Mouse (Mus musculus) fibroblast of lung, adult 2 months (primary cell): ENCODE data around the gene Syne1.

ENCODE experiments used
- DNase-seq: peaks from one replicate; pipeline ENCODE4 v3.0.0-alpha.2; 2011; ENCODE audit warnings: low read depth

Gene Syne1

DNA sequence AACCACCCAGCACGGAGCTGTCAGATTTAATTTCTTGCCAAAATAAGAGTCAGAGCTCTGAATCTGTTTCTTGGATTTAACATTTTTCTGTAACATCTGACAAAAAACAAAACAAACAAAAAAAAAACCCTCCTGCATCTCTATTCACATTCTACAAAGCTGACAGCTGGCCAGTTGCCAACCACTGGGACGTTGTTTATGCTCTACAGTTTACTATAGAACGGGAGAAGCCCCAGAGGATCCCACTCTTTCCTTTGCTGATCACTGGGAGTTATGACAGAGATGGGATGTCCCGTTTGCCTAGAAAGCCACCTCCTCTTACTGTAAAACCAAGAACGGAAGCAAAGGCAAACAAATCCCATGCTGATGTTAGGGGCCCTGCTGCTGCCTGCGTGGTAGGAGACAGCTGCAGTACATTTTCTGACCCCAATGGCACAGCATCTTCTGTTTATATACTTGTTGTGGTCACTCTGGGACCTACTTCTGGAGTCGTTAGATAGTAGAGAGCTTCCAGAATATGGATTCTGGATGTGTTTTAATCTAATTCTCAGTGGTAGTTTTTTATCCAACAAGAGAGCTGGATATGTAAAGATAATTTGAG lies 255.9 kb downstream of the Syne1 start:
- no peak for DNase-seq

- DNase-seq: no peak
Observed at GRCm38 (mm10) chr10:5289575-5289909, 261.7 kb downstream of the Syne1 start.

- peak; percentile 79 for DNase-seq
Observed at GRCm38 (mm10) chr10:5288716-5289574, 262.3 kb downstream of the Syne1 start.

DNA sequence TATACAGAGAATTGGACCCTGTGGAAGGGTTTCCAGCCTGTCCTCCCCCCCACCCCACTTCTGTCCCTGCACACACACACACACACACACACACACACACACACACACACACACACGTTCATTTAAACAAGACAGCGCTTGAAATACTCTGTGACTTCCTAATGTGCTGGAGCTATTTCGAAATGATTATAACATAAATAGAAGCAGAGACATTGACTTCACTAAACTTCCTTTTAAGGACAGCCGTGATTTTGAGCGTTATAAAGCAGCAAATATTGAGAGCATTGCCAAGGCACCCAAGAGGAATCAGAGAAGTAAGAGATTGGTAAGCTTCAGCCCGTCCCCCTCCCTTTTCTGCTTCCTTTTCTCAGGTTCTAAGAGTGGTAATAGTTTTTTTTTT lies 263.0 kb downstream of the Syne1 start:
- DNase-seq: peak; percentile 40

GRCm38 (mm10) chr10:5275769-5276168 lies 275.5 kb downstream of the Syne1 start:
- DNase-seq: no peak

- peak; percentile 46 for DNase-seq
Observed at GRCm38 (mm10) chr10:5270641-5271040, 280.6 kb downstream of the Syne1 start.

DNA sequence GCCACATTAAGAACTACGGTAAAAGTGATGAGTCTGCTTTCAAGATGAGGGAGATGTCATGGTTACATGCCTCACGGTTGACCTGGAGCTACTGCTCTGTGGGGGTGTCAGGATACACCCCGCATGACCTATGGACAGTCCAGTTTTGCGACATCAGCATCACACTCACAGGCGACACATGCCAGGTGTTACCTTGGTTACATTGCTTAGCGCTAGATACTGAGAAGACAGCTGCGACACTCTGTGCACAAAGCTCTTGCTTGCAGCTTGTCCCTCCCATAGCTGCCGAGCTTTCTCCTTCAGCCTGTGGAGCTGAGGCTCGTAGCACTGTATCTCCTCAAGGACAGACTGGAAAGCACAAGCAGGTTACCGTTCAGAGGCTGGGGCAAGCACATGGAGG lies 286.9 kb downstream of the Syne1 start:
- no peak for DNase-seq

GRCm38 (mm10) chr10:5262636-5263035 lies 288.6 kb downstream of the Syne1 start:
- no peak for DNase-seq

DNA sequence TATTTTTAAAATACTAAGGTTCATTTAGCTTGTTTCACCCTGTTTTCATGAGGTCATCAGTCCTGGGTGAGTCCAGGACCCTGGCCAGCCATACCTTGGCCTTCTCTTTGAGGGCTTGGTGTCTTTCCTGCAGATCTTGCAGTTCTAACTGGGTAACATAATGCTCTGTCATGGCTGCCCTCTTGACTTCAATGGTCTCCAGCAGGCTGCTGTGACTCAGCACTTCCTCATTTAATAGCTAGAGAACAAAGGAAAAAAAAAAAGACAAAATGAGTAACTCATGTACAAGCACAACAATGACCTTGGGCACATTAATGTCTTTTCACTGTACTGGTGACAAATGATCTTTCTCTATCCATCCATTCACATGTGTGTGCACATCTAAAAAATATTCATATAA lies 294.6 kb downstream of the Syne1 start:
- no peak for DNase-seq

- no peak for DNase-seq
Observed at GRCm38 (mm10) chr10:5253752-5254151, 297.5 kb downstream of the Syne1 start.

GRCm38 (mm10) chr10:5250702-5251101 lies 300.6 kb downstream of the Syne1 start:
- no peak for DNase-seq

GRCm38 (mm10) chr10:5239680-5240079 lies 311.6 kb downstream of the Syne1 start:
- no peak for DNase-seq

GRCm38 (mm10) chr10:5236926-5237325 lies 314.4 kb downstream of the Syne1 start:
- DNase-seq: no peak

DNA sequence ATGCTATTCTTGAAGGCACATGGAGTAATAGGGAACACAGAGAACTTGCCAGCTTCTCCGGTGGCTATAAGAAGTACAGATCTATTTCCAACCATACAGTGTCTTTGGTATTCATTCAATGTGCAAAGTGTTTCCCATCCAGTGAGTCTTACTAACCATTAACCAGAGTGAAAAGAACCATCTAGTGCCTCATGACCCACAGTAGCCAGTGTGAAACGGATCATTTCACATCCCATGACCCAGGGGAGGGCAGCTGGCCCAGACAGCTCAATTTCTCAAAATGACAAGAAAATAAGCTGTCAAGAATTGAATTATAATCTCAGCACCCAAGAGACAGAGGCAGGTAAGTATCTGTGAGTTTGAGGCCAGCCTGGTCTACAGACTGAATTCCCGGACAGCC lies 315.1 kb downstream of the Syne1 start:
- DNase-seq: no peak

DNA sequence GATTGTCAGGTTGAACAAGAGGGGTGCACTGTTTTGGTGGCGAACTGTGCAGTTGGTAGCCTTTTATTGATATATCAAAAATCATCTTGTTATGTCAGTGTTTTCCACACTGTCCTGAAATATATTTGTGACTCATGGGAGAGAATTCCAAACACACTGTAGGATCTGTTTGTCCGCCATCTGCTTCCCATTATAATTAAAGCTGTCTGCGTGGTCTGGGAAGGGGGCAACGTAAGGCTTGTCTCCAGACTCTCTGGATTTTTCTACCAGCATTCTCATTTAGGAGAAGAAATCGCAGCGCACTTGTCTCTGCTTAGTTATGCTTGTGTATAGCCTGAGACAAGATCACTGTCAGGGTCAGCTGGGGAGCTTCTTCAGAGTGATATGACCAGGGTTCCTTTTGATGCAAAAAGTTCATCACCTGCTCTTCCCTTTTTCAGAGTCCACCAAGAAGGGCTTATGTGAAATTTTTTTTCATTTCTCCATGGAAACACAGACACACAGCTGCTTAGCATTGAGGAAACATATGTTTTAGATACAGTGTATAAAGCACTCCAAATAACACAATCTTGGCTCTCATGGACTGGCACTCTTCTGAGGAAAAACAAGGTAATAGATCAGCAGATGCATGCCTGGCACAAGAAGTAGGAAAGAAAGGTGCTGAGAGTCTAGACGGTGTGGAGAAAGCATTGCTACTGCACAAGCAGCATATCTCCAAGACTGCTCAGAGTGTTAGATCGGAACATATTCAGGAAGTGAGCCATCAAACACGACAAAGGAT lies 316.4 kb downstream of the Syne1 start:
- peak; percentile 15 for DNase-seq

- no peak for DNase-seq
Observed at GRCm38 (mm10) chr10:5229129-5229528, 322.2 kb downstream of the Syne1 start.

- no peak for DNase-seq
Observed at GRCm38 (mm10) chr10:5227395-5228076, 323.7 kb downstream of the Syne1 start.

GRCm38 (mm10) chr10:5215943-5216342 lies 335.3 kb downstream of the Syne1 start:
- no peak for DNase-seq

DNA sequence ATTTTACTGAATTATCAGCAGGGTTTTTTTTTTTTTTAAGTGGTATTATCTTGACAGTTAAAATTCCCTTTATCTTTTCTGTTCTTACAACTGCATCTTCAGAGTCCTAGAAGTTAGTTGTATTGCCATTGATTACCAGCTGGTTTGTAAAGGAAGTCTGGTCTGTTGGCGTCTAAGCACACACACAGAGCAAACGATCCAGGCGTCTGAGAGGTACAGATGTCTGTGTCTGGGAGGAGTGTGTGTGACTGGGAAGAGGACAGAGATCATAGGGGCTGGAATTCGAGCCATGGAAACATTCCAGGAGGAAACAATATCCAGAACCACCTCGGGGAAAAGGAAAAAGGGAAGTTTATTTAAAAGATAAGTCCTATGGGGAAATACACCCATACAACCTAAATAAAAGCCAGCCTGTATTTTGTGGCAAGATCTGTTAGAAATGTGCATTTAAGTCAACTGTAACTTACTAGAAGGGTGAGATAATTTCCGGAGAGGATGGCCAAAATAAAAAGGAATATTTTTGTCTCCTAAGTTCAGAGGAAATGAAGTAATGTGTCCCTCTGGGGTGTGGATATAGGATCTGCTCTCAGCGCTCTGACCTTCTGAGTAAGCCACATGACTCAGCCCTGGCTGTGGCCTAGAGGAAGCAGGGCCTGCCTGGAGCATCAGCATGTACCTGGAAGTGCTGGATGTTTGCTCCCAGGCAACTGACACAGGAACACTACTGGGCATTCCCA lies 343.2 kb downstream of the Syne1 start:
- DNase-seq: peak; percentile 40

DNA sequence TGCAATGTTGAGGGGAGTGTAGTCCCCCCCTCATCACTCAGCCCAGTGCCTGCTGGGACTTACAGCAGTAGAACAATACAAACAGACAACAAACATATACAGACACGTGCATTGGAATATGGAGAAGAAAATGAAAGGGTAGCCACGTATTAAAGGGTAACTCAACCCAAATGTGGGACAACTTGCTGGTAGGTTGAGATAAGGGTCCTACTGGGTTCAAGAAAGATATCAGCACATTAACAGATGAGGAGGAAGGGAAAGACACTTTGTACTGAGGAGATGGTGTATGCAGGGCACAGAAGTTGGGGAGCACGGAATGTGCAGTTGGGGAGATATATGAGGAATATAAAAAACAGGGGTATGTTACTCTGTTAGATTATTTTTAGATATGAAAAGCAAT lies 345.3 kb downstream of the Syne1 start:
- DNase-seq: no peak

GRCm38 (mm10) chr10:5205570-5205969 lies 345.7 kb downstream of the Syne1 start:
- no peak for DNase-seq

- no peak for DNase-seq
Observed at GRCm38 (mm10) chr10:5203837-5204236, 347.4 kb downstream of the Syne1 start.
